Mouse (Mus musculus) gastrocnemius, adult 8-10 months (tissue): ENCODE results near the gene Dhtkd1. TPM values are rescaled to one million over a fixed set of nuclear protein-coding genes. Genes with fewer than 3 reads are reported as not detected.

Experiments used
- DNase-seq, 2 experiments: peaks; one replicate each; pipeline ENCODE4 v3.0.0; 2022; ENCODE audit warnings: low spot score in 2 of 2
- total RNA-seq, 4 experiments: library from RNA; stranded (reverse); gene quantifications; 2 replicates each; pipeline ENCODE4 v1.2.4; 2022

Gene Dhtkd1
- total RNA-seq, 4 experiments from 2014 or later, result 1.2 to 4.9 (median 3.1) TPM

DNA sequence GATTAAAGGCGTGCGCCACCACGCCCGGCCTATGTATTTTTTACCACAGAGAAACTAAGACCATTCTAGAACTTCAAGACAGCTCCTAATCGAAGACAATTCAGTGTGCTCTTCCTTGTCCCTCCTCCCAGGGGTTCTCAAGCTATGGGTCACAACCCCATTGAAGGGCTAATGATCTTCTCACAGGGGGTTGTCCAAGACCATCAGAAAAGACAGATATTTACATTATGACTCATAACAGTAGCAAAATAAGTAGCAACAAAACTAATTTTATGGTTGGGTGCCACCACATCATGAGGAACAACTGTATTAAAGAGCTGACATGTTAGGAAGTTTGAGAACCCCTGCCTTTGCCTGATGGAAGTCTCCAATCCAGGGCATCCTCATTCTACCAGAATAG, 10.7 kb downstream of the Dhtkd1 start:
- DNase-seq, result no peak

DNA sequence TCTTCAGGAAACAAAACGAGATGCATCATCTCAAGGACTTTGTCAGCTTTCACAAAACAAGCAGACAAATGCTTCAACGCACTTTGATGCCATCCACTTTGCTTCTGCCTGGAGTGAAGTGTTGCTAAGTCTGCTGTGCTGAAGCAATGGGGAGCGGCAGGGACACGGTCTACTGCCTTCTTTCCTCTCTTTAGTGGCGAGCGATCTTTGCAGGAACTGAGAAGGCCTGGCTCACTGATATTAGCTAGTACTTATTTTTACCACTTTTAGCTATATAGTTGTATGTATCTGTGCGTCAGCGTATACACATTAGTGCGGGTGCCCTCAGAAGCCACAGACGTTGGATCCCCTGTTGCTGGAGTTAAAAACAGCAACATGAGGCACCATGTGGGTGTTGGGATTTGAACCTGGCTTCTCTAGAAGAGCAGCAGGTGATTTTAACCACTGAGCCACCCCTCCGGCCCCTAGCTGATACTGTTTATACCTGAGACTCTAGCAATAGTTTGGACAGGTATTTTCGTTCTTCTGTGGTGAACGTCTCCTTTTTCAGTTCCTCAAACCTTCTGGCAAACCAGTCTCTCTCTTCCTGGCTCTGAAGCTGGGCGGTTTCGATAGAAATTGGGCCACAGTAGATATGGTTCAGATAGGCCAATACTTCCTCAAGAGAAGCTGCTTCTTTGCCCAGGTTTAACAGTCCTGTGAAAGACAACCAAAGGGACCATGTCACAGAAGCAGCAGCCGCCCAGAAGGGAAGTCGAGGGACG, 12.1 kb downstream of the Dhtkd1 start:
- no peak for DNase-seq

DNA sequence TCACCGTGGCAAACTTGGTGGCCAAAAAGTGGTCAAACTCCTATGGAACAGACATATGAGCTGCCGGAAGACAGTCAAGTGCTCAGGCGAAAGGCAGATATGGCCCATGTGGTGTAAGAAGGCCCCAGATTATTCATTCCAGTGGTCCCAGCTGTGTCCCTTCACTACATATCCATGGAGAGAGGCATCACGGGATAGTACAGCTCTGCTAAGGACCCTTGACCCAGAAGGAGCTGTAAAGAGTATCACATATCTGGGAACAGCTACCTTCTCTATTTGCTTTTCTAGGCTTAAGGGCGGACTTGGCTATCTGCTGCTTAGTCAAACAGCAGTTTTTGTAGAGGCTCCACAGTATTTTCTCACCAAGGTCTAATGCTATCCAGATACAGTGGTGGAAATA, 12.8 kb downstream of the Dhtkd1 start:
- no peak for DNase-seq

- no peak for DNase-seq
Observed at GRCm38 (mm10) chr2:5927481-5927880, 15.1 kb downstream of the Dhtkd1 start.

- no peak for DNase-seq
Observed at GRCm38 (mm10) chr2:5923786-5924185, 18.8 kb downstream of the Dhtkd1 start.

DNA sequence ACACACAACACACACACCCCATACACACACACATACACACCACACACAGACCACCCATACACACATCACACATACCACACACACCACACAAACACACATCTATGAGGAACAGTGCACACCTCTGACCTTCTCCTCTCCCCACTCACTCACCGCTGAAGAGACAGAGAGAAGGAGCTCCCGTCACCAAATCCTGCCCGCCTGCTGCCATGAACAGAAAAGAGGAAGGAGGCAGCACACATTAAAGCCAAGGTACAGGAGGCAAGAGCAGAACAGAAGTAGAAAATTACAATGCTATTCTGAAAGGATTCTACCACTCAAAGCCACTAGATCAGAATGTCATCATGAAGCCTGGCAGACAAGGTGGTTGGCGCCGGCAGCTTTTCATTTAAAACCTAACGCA, 19.8 kb downstream of the Dhtkd1 start:
- DNase-seq, result no peak

DNA sequence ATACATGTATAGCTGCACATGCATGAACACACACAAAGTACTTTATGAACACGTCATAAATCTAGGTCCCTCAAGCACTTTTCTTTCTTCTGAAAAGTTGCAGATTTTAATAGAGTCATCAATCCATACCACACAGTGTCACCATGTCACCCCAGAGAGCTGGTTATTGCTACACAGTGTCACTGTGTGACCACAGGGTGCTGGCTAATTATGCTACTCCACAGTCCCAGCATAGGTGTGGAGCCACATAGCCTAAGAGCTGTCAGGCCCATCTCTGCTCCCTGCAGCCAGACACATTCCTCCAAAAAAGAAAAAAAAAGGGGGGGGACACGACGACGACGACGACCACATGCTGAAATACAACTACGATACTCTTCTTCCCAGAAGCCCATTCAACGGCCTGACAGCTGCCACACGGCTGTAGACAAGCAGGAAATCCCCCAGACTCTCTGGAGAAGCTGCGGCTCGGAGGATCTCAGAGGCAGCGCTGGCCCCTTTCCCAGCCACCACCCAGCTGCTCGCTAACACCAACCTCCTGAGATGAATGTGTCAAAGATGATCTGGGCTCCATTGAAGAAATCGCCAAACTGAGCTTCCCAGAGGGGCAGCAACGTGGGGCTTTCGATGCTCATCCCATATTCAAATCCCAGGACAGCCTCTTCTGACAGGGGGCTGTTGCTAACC, 31.2 kb downstream of the Dhtkd1 start:
- DNase-seq, result no peak

GRCm38 (mm10) chr2:5906625-5907024, 36.0 kb downstream of the Dhtkd1 start:
- peak in 1 of 2 experiments; percentile 10 for DNase-seq

DNA sequence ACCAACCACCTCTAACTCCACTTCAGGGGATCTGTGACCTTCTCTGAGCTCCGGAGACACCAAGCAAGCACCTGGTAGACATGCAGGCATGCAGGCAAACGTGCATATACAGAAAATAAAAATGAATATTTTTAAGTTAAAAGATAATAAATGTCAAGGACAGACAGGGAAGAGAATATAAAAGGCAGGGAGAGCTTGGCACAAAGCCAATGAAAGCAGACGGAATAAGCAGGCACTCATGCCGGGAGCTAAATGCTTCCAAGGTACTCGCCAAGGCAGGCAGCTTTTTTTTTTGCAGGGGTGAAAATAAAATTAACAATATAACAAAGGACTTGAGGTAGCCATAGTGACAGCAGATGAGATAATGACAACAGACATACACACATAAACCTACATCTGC, 36.5 kb downstream of the Dhtkd1 start:
- no peak for DNase-seq

- no peak for DNase-seq
Observed at GRCm38 (mm10) chr2:5900145-5900544, 42.4 kb downstream of the Dhtkd1 start.

GRCm38 (mm10) chr2:5894843-5895570, 47.6 kb downstream of the Dhtkd1 start, which contains the start of gene Sec61a2:
Gene Sec61a2, minus strand, starts transcription at chr2:5895432.
- peak; percentile 98 for DNase-seq

- no peak for DNase-seq
Observed at GRCm38 (mm10) chr2:5894296-5894695, 48.3 kb downstream of the Dhtkd1 start.

DNA sequence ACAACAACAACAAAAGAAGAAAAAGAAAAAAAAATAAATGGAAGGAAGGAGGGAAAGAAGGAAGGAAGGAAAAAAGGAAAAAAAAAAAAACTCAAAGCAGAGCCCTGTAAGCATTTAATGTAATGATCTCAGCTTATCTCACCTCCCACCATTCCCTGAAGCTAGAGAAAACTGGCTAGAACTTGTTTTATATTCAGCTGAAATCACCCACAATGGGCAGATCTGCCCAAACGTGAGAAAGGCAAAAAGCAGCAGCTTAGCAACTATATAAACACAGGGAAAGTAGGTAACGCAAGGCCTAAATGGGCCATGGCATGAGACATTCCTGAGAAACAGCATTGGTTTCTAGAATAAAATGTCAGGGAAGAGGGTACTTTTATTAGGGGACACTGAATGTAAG, 53.2 kb downstream of the Dhtkd1 start:
- no peak for DNase-seq

DNA sequence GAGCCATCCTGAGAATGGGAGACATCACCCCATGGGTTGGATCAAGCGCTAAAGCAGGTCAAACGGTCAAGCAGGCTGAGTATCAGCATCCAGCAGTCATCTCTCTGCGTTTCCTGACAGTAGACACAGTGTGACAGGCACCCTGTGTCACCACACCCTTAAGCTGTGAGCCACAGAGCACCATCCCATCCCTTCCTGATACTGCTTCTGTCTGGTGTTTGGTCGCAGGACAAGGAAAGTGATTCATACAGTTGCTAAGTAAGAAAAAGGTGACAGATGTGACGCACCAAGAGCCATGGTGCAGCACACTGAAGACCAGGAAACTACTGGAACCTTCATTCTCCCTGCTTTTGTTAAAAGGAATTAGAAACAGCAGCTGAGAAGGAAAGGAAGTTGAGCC, 53.7 kb downstream of the Dhtkd1 start:
- DNase-seq, result no peak

- no peak for DNase-seq
Observed at GRCm38 (mm10) chr2:5877446-5877845, 65.1 kb downstream of the Dhtkd1 start.

- no peak for DNase-seq
Observed at GRCm38 (mm10) chr2:5869746-5870145, 72.8 kb downstream of the Dhtkd1 start.

GRCm38 (mm10) chr2:5867681-5868080, 74.9 kb downstream of the Dhtkd1 start:
- no peak for DNase-seq

DNA sequence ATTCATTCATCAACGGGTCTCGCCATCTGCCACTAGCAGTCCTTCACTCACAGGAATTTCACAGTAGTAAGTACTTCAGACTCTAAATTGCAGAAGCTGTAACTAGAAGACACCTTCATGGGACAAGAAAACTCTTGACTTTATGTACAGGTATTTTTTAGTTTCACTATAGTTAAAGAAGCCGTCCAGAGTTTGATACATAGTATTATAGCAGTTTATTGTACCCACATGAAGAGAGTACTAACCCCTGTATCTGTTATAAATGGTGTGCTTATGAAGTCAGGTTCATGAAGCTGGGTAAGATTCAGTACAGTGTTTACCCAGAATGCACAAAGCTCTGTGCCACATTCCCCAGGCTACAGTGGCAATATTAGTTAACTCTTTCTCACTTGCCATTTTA, 79.8 kb downstream of the Dhtkd1 start, which contains the start of gene Gm13199:
Gene Gm13199, minus strand, starts transcription at position 101 of the 400 bp plus-strand sequence.
- DNase-seq, result no peak

DNA sequence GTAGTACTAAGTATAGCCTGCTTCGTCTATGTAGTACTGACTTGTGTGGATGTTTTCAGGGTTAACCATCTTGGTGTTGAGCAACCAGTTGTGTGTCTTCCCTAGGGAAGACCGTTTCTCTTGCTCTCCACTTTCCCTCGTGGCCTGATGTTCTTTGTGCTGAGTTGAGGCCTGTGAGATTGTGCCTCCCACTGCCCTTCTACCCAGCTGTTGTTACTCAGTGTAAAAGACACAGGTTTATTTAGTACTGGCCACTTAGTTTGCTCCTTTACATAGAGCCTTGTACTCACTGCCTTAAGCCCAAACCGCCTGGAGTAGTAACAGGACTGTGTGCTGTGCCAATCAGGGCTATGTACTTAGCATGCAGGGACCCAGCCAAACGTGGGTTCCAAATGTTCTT, 90.7 kb downstream of the Dhtkd1 start:
- DNase-seq, result no peak

DNA sequence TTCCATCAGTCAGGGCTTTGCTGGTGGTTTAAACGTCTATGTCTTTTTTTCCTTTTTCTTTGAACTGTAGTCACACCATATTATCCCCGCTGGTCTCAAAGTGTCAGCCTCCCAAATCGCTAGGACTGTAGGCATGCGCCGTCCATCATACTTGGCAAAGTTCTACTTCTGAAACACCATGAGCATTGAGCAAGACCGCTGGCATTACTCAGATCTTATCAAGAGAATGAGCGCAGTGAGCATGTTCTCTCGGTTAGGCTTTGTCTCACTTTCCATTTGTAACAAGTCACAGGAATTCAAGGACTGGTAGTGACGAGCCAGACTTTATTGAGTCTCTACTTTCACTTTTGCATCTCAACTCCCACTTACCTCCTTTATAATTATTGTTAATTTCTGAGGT, 91.5 kb downstream of the Dhtkd1 start:
- DNase-seq, result no peak
